Comparison of ENCODE assay signal across 8 mouse cellular contexts in the genomic region with DNA sequence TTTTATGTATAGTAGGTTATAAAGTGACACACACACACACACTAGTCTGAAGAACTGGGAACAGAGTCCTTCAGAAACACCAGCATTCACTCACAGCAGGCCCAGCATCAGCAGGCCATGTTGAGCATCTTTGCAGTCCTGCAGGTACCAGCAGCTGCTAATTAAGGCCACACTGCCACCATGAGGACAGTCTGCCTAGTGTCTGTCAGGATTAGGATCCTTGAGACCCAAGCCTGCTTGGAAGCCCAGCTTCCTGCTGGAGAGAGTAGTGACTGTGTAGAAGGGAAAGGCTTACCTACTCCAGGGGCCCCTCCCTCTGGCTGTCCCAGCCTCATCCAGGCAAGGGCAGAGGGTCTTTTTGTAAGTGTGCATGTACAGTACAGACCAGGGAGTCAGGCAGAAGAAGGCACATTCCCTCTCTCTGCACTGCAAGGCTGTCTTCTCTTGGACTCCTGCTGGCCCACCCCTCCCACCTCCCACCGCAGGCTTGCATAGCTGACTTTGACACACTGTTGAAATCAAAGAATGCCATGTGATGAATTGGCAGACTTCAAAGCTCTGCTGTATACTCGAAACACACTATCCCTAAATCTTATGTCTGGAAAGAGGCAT. TPM values are rescaled to one million over a fixed set of nuclear protein-coding genes. Genes with fewer than 3 reads are reported as not detected.
DNase-seq lines count a peak whose midpoint lies in the region; ATAC-seq and TF ChIP-seq lines count a peak whose summit lies in the region.

No protein-coding gene starts in this region.

- no peak overlapping the region for H3K4me2 ChIP-seq in lung, embryonic 14.5 days

- H3K36me3 ChIP-seq in lung, embryonic 14.5 days (ENCODE audit: insufficient read depth) = no peaks in the 10 kb centered on the region

- no peaks in the 10 kb centered on the region for H3K27me3 ChIP-seq in lung, embryonic 14.5 days (ENCODE audit: insufficient read depth, low read length)

- peak; percentile 97 for ATAC-seq in frontal cortex, adult (ENCODE audit: low TSS enrichment)
- ATAC-seq in lung, embryonic 14.5 days (ENCODE audit: insufficient read depth) = peak; percentile 93

- no peak overlapping the region for H3K9ac ChIP-seq in lung, embryonic 14.5 days

- peak; percentile 91 for TF ChIP-seq CTCF in layer of hippocampus, adult 2 months (conservative IDR thresholded peaks at IDR 0.05)
- TF ChIP-seq CTCF in lung, embryonic 14.5 days (IDR thresholded peaks at IDR 0.05; ENCODE audit: low read depth) = peak; percentile 88

- H3K9me3 ChIP-seq in lung, embryonic 14.5 days (ENCODE audit: low read depth, low read length) = no peaks in the 10 kb centered on the region

- 13% methylated on average over 2 of the region's 2 CpGs for WGBS in lung, embryonic 14.5 days

- H3K27ac ChIP-seq in layer of hippocampus, adult 2 months = no peak overlapping the region
- H3K27ac ChIP-seq in lung, embryonic 14.5 days (ENCODE audit: low read depth) = no peak overlapping the region

- DNase-seq in MN1 (ENCODE audit: low spot score) = peak; percentile 6
- DNase-seq in cerebellum, adult 8-10 months = peak; percentile 13
- peak; percentile 84 for DNase-seq in heart, postnatal 4 days
- peak; percentile 69 to 78 for DNase-seq in layer of hippocampus, adult 2 months (ENCODE audit: low spot score in 2 of 2)
- DNase-seq in lung, embryonic 14.5 days = peak; percentile 85
- peak; percentile 86 for DNase-seq in retina, embryonic 14.5 days (ENCODE audit: low spot score)
- DNase-seq in urinary bladder, postnatal 14 days (ENCODE audit: low spot score) = peak; percentile 81

- H3K4me3 ChIP-seq in layer of hippocampus, adult 2 months = no peak overlapping the region
- H3K4me3 ChIP-seq in lung, embryonic 14.5 days (ENCODE audit: low read depth, low read length) = no peak overlapping the region

- no peaks in the 10 kb centered on the region for H3K4me1 ChIP-seq in lung, embryonic 14.5 days (ENCODE audit: insufficient read depth)

RNA-seq across cellular contexts. Expression of a gene that starts 27.6 kb away (rescaled TPM):
- 10 to 100 TPM; 17.1 to 17.3 TPM for total RNA-seq in heart, postnatal 4 days (2021)
- total RNA-seq in layer of hippocampus, adult 2 months (2021) = 10 to 100 TPM; 44.6 TPM
- polyA plus RNA-seq in lung, embryonic 14.5 days (2014; fragmentation: Nextera tagmentation; extraction: Ambion mirVana) = 18.4 and 20.2 TPM in 2 replicates

RNA-seq across cellular contexts. Expression of a gene that starts 54.2 kb away (rescaled TPM):
- under 1 TPM in 1 of 2 experiments, not detected in 1; 0.17 TPM for total RNA-seq in heart, postnatal 4 days (2021)
- under 1 TPM; 0.61 to 1.00 TPM for total RNA-seq in layer of hippocampus, adult 2 months (2021)
- 1.1 and 2.1 TPM in 2 replicates for polyA plus RNA-seq in lung, embryonic 14.5 days (2014; fragmentation: Nextera tagmentation; extraction: Ambion mirVana)

Comparison
In these comparisons a context has a peak if more than half of its experiments do, and no peak if none do; other contexts are left out.
1. DNase-seq: peak in every context shown above with its lines; median percentile 86 in retina, embryonic 14.5 days; 85 in lung, embryonic 14.5 days; 84 in heart, postnatal 4 days; 81 in urinary bladder, postnatal 14 days; 74 in layer of hippocampus, adult 2 months; 13 in cerebellum, adult 8-10 months; 6 in MN1.